Mouse (Mus musculus): ENCODE results near the gene D030056L22Rik. TPM values are rescaled to one million over a fixed set of nuclear protein-coding genes. Genes with fewer than 3 reads are reported as not detected.

Gene D030056L22Rik
- 10 to 100 TPM; 18.5 to 22.1 (median 20.3) TPM for total RNA-seq (2022)

DNA sequence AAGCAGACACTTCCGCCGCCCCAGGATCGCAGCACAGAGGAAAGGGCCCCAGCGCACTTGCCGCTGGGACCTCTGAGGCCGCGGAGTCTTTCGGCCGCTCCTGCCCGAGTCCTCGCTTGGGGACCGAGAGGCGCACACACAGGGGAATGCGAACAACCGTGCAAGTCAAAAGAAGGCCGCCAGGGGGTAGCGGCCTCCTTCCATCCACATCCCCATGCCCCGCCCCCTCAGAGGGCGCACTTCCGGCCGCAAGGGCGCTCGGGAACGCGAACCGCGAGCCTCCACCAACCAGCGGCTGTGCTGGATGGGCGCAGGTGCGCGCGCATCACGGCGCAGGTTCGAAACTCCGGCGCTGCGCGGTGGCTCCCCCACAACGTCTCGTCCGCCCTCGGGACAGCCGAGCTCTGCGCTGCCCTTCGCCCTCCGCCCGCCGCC, at the start of gene D030056L22Rik:
Gene D030056L22Rik, plus strand, starts transcription at position 328 of the 435 bp plus-strand sequence.
- DNase-seq (ENCODE audit: low spot score in 2 of 2): peak; percentile 93 to 95

DNA sequence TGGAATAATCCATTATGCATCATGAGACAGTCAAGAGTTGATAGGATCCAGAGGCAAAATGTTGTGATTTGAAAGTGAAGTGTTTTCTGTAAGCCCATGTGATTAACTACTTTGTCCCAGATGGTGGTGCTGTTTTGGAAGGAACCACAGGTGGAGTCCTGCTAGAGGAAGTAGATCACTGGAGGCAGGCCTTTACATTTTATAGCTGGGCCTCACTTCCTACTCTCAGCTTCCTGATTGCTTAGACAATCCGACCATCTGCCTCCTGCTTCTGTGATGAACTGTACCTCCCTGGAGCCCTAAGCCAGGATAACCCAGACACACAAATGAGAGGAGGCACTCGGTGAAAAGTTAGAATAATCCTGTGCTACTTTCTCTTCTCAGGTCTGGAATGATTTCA, 49.1 kb upstream of the D030056L22Rik start:
- DNase-seq (ENCODE audit: low spot score in 2 of 2): no peak

DNA sequence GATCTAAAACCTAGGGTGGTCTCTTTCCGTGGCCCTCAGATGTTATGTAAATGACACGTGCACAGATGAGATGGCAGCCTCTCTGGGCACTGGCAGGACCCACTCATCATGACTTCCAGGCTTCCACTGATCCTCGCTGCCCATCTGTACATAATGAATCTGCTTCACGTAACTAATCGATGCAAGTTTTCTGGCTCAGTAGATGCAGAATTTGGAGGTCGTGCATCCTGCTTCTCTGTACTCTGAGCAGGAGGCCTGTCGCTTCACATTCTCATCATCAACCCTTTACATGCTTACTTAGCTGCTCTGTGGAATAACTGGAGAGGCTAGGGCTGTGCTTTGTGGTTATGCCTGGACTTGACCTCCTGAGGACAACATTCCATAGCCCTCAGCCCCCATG, 46.0 kb upstream of the D030056L22Rik start:
- DNase-seq (ENCODE audit: low spot score in 2 of 2): no peak

GRCm38 (mm10) chr19:18669551-18669950, 43.4 kb upstream of the D030056L22Rik start:
- no peak for DNase-seq (ENCODE audit: low spot score in 2 of 2)

DNA sequence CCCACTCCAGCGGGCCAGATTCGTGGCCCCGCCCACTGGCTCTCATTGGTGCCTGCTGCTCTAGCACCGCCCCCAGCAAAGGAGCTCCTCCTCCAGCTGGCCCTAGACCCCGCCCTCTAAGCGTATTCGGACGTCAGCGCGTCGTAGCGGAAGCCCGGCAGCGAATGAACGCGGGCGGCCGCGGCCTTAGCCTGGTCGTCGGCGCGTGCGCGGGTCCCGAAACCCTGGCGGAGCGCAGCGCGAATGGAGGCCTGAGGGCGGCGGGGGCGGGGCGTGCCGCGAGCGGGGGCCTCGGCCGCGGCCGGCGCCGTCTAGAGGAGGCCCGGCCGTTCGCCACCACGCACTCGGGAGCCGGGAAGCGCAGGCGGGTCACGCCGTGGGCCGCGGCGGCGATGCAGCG, 42.4 kb upstream of the D030056L22Rik start, which contains the start of gene Carnmt1:
Gene Carnmt1, plus strand, starts transcription at position 157 of the 400 bp plus-strand sequence.
- DNase-seq (ENCODE audit: low spot score in 2 of 2): peak; percentile 86 to 97

GRCm38 (mm10) chr19:18671056-18671741, 41.8 kb upstream of the D030056L22Rik start:
- DNase-seq (ENCODE audit: low spot score in 2 of 2): peak; percentile 25 to 48

DNA sequence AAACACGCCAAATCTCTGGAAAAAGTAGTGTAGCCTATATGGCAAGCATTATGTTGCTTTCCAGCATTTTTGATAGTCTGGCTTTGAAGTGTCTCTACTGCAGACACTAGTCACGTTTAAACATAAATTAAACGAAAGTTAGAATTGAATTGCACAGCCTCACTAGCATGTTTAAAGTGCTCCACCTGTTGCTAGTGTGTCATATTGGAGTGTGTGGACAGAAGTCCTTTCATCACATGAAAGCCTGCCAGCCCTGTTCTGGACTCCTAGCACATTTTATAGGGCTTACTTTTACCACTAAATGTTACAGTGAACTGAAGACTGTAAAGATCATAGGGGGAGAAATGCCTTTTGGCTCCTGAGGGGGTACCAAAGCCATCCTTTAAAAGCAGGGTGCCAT, 40.5 kb upstream of the D030056L22Rik start:
- DNase-seq (ENCODE audit: low spot score in 2 of 2): no peak

GRCm38 (mm10) chr19:18673116-18673515, 39.9 kb upstream of the D030056L22Rik start:
- no peak for DNase-seq (ENCODE audit: low spot score in 2 of 2)

- no peak for DNase-seq (ENCODE audit: low spot score in 2 of 2)
Observed at GRCm38 (mm10) chr19:18682142-18682541, 30.9 kb upstream of the D030056L22Rik start.

- DNase-seq (ENCODE audit: low spot score in 2 of 2): no peak
Observed at GRCm38 (mm10) chr19:18687556-18687955, 25.4 kb upstream of the D030056L22Rik start.

DNA sequence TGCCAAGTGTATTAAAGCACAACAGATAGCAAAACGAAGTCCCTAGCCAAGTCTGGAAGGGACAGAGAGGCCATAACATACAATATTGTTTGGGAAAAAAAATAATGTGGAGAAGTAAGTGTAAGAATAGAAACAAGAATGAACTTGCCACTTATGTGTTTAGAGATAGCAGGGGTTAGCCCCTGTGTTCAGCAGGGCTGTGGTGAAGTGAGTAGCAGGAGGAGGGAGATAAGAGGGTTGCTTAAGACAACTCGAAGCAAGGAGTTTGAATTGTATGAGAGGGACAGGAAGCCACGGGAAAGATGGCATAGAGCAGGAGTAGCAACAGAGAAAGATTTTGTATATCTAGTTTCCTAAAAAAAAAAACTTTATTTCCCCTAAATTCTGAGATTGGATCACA, 20.8 kb upstream of the D030056L22Rik start:
- no peak for DNase-seq (ENCODE audit: low spot score in 2 of 2)

DNA sequence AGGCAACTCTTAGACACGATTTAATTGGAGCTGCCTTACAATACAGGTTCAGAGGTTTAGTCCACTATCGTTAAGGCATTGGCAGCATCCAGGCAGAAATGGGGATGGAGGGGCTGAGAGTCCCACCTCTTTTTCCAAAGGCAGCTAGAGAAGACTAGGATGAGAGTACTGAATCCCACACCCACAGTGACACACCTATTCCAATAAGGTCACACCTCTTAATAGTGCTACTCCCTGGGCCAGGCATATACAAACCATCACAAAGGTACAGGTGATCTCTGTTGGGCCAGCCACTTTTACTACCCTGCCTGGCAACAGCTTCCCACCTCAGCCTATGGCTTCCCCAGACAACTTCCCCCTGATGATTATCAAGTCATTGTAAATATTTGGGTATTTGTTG, 20.2 kb upstream of the D030056L22Rik start:
- no peak for DNase-seq (ENCODE audit: low spot score in 2 of 2)

GRCm38 (mm10) chr19:18695116-18695515, 17.9 kb upstream of the D030056L22Rik start:
- DNase-seq (ENCODE audit: low spot score in 2 of 2): no peak

GRCm38 (mm10) chr19:18695552-18695951, 17.4 kb upstream of the D030056L22Rik start:
- DNase-seq (ENCODE audit: low spot score in 2 of 2): no peak

- DNase-seq (ENCODE audit: low spot score in 2 of 2): no peak
Observed at GRCm38 (mm10) chr19:18708101-18708500, 4.9 kb upstream of the D030056L22Rik start.

DNA sequence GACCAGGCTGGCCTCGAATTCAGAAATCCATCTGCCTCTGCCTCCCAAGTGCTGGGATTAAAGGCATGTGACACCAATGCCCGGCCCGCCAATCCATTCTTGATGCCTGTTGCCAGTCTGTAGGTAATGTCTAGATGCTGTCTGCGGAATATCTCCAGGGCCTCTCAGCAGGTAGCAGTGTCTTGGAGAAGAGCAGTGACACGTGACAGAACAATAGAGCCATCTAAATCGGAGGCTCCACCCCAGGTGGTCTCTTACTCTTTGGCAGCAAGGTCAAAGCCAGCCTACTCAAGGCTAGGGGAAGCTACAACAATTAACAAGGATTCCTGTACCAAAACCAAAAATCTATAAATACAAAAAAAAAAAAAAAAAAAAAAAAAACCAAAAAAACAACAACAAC, 2.1 kb upstream of the D030056L22Rik start:
- no peak for DNase-seq (ENCODE audit: low spot score in 2 of 2)

DNA sequence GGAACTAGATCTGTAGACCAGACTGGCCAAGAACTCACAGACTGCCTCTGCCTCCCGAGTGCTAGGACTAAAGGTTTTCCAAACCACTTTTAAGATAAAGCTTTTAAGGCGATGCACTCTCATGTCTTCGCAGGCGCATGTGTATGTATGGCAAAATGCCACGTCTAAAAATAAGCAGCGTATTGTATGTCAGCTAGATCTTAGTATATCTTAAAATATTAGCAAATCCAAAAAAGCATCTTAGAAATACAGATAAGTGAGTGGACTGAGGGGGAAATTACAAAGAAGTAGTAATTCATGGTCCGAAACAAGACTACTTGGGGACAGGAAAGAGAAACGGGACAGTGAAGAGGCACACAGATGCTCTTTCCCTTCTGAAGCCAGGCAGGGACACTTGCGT, 1.4 kb upstream of the D030056L22Rik start:
- no peak for DNase-seq (ENCODE audit: low spot score in 2 of 2)

DNA sequence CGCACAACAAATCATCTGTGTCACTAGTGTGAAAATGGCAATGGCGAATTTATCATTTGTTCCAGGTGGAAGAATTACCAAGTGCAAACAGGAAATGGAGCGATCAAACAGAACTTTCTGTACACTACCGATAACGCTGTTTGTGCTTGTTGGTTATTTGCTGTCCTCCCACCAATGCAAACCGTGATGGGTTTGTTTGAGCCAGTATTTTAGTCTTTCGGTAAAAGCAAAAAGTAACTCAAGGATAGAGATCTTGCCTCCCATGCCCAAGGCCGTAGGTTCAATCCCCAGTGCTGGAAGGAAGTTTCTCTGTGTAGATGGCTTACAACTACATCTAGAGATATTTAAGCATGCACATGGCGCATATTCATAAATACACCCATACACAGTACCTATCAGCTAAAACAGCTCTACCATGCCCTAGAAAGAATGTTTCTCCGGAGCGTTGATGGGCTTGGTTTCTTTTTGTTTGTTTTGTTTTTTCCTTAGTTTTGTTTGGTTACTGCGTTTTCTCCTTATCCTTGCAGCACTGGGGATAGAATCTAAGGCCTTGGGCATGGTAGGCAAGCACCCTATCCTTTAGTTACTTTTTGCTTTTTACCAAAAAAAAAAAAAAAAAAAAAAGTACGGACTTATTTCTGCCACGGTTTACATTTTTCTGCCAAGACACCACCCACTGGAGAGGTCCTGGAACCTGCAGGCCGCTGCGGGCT, 684 bp upstream of the D030056L22Rik start:
- no peak for DNase-seq (ENCODE audit: low spot score in 2 of 2)

DNA sequence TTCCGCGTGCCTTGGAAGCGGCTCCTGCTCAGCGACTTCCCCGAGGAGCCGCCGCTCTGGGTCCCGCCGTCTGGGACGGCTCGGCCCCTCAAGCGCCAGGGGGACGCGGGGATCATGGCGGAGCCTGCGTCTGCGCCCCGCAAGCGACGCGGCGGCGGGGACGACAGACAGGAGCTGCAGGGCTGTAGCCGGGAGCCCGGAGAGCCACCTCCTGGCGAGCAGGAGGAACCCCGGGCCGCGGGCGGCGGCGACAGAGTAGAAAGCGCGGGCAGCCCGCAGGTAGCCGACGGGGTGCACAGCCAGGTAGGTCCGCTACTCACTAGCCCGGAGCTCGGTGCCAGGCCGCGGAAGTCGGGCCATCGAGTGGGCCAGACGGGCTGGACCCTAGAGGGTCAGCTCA, 364 bp downstream of the D030056L22Rik start:
- DNase-seq (ENCODE audit: low spot score in 2 of 2): peak; percentile 32 to 41

DNA sequence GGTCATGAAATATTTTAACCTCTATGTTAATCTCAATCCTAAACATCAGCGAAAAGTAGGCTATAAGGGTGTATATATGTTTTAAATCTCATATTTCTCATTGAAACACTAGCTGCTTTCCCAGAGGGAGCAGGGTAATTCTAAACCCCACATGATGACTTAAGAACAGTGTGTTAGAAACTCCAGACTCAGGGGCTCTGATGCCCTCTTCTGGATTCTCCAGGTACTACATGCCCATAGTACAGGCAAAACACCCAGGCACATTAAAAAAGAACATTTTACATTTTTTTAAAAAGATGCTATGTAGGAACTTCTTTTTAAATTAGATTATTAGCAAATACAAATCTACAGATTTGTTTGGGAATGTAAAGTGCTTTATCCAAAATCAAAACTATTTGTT, 3.4 kb downstream of the D030056L22Rik start:
- no peak for DNase-seq (ENCODE audit: low spot score in 2 of 2)

DNA sequence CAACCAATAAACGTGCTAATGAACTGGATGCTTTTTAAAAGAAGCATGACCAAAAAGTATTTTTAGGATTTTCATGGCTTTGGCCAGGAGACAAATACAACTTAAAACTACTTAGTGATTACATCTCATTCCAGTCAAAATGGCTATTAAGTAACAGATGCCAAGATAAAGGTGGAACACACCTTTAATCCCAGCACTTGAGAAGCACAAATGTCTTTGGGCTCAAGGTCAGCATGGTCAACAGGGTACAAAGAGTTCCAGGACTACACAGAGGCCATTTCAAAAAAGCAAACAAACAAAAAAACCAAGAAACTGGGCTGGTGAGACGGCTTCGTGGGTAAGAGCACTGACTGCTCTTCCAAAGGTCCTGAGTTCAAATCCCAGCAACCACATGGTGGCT, 7.3 kb downstream of the D030056L22Rik start:
- no peak for DNase-seq (ENCODE audit: low spot score in 2 of 2)

- no peak for DNase-seq (ENCODE audit: low spot score in 2 of 2)
Observed at GRCm38 (mm10) chr19:18725186-18725585, 12.2 kb downstream of the D030056L22Rik start.

GRCm38 (mm10) chr19:18730255-18730654, 17.3 kb downstream of the D030056L22Rik start:
- no peak for DNase-seq (ENCODE audit: low spot score in 2 of 2)

All from left cerebral cortex, adult 8-10 months (tissue).